Mouse (Mus musculus): ENCODE measurements around the gene Ankrd44. TPM values are rescaled to one million over a fixed set of nuclear protein-coding genes. Genes with fewer than 3 reads are reported as not detected.
A peak's percentile ranks its signal among the peaks of the same experiment; 100 is the strongest.

Gene Ankrd44
- total and polyA plus RNA-seq, 3 experiments: 12.7 to 23.0 (median 19.8) TPM

DNA sequence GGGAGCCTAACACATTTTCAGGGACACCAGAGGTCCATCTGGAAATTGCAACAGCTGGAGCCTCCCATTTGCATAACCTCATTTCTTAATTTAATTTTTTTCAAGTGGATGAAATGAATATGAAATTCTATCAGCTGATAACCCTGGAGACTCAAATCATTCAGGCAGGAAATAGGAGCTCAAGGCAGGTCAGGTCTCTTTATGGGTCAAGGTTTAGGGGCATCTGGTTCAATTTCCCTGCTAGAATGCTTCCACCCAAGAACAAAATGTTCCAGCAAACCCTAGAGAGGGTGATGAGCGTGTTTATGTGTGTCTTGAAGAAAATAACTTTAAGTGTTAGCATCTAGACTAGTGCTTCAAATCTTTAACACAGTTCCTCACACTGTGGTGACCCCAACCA, 248.2 kb downstream of the Ankrd44 start:
- in situ Hi-C loops (cut with MboI; ENCODE audit: low pct_ligation_motif_present, low pct_unique_long_range_greater_than_20kb, low sequenced_read_pairs) (no loop called here), dilution Hi-C loops (cut with MboI; ENCODE audit: extremely low pct_ligation_motif_present, extremely low pct_unique_long_range_greater_than_20kb, low sequenced_read_pairs) (no loop called here)
- no peak for DNase-seq (ENCODE audit: extremely low read depth)
- H3K79me2 ChIP-seq (replicated peaks; ENCODE audit: control insufficient read depth, extremely low read depth, insufficient read depth, poor library complexity, severe bottlenecking): no peaks in the 10 kb centered on the region
- H3K36me3 ChIP-seq (replicated peaks in 1 of 2; ENCODE audit: control insufficient read depth in 1 of 2, insufficient read depth in 1 of 2, low read length in 1 of 2): peaks cover 3 to 27% of the 10 kb centered on the region in 2 experiments
- peaks cover 0 to 10% of the 10 kb centered on the region in 2 experiments; a peak in 1 of 4 replicates for H3K4me1 ChIP-seq (ENCODE audit: control insufficient read depth in 1 of 2, insufficient read depth in 2 of 2)
- H3K9me3 ChIP-seq (replicated peaks; ENCODE audit: low read length): no peaks in the 10 kb centered on the region
- H3K4me2 ChIP-seq (ENCODE audit: insufficient read depth, low read depth, poor library complexity, severe bottlenecking): no peak overlapping the region
- no peak overlapping the region for H3K9ac ChIP-seq (ENCODE audit: insufficient read depth, low read depth)
- TF ChIP-seq ZNF384 (IDR thresholded peaks at IDR 0.05; ENCODE audit: low read depth, low read length): no peak
- TF ChIP-seq GABPA (IDR thresholded peaks at IDR 0.05; ENCODE audit: insufficient replicate concordance, low read depth, low read length): no peak
- no peak for TF ChIP-seq MAX (IDR thresholded peaks at IDR 0.05; ENCODE audit: low read length)
- TF ChIP-seq POLR2AphosphoS2 (IDR thresholded peaks at IDR 0.05; ENCODE audit: low read depth, low read length): no peak
- TF ChIP-seq TBP (conservative IDR thresholded peaks at IDR 0.05; ENCODE audit: low read depth, low read length): no peak
- no peak for TF ChIP-seq ZMIZ1 (IDR thresholded peaks at IDR 0.05; ENCODE audit: low read depth, low read length)
- TF ChIP-seq ETS1 (conservative IDR thresholded peaks at IDR 0.05; ENCODE audit: low read depth, low read length): no peak
- TF ChIP-seq HCFC1 (IDR thresholded peaks at IDR 0.05; ENCODE audit: low read depth, low read length): no peak
- TF ChIP-seq JUND (conservative IDR thresholded peaks at IDR 0.05; ENCODE audit: low read depth, low read length): no peak
- TF ChIP-seq MYC (IDR thresholded peaks at IDR 0.05; ENCODE audit: low read depth, low read length): no peak
- no peaks in the 10 kb centered on the region for H3K27me3 ChIP-seq (replicated peaks)
- H3K27ac ChIP-seq (ENCODE audit: insufficient read depth, low read depth): no peak overlapping the region
- no peak overlapping the region for H3K4me3 ChIP-seq (replicated peaks in 1 of 3; ENCODE audit: low read depth in 2 of 3, low read length in 2 of 3, poor library complexity in 1 of 3)

DNA sequence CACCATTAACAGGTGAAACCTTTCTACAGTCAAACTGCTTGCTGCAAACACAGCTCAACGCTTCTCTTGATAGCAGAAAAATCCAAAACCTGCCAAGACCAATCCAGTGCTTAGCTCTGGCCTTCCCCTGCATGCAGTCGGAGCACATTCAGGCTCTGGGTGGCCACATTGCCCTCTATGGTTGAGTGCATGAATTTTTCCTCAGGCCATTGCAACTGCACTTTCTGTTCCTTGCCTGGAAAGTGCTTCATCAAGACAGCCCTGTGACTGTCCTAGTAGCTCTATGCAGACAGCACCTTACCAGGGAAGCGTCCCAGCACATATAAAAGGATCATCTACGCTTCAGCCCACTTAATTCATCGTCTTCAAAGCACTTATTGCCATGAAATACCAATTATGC, 250.7 kb downstream of the Ankrd44 start:
- DNase-seq (ENCODE audit: extremely low read depth): no peak
- Histone ChIP-seq H3K27me3 (replicated peaks) (no peaks in the 10 kb centered on the region), H3K4me1 (ENCODE audit: control insufficient read depth in 1 of 2, insufficient read depth in 2 of 2) (peaks cover 0 to 10% of the 10 kb centered on the region in 2 experiments; a peak in 1 of 4 replicates), H3K79me2 (replicated peaks; ENCODE audit: control insufficient read depth, extremely low read depth, insufficient read depth, poor library complexity, severe bottlenecking) (no peaks in the 10 kb centered on the region), H3K9me3 (replicated peaks; ENCODE audit: low read length) (no peaks in the 10 kb centered on the region), H3K4me2 (ENCODE audit: insufficient read depth, low read depth, poor library complexity, severe bottlenecking) (no peak overlapping the region), H3K27ac (ENCODE audit: insufficient read depth, low read depth) (no peak overlapping the region), H3K4me3 (replicated peaks in 1 of 3; ENCODE audit: low read depth in 2 of 3, low read length in 2 of 3, poor library complexity in 1 of 3) (no peak overlapping the region), H3K36me3 (replicated peaks in 1 of 2; ENCODE audit: control insufficient read depth in 1 of 2, insufficient read depth in 1 of 2, low read length in 1 of 2) (peaks cover 3 to 19% of the 10 kb centered on the region in 2 experiments), H3K9ac (ENCODE audit: insufficient read depth, low read depth) (no peak overlapping the region)
- in situ Hi-C loops (cut with MboI; ENCODE audit: low pct_ligation_motif_present, low pct_unique_long_range_greater_than_20kb, low sequenced_read_pairs) (no loop called here), dilution Hi-C loops (cut with MboI; ENCODE audit: extremely low pct_ligation_motif_present, extremely low pct_unique_long_range_greater_than_20kb, low sequenced_read_pairs) (no loop called here)
- 0 out of 4 replicates have a peak, but pooled peaks of 1 of the 2 experiments have one; percentile 2 for TF ChIP-seq CTCF (conservative IDR thresholded peaks at IDR 0.05 in 1 of 2, IDR thresholded peaks at IDR 0.05 in 1 of 2; ENCODE audit: low read depth in 2 of 2, low read length in 2 of 2)
- no peak for TF ChIP-seq ELF1 (IDR thresholded peaks at IDR 0.05; ENCODE audit: low read depth, low read length)

DNA sequence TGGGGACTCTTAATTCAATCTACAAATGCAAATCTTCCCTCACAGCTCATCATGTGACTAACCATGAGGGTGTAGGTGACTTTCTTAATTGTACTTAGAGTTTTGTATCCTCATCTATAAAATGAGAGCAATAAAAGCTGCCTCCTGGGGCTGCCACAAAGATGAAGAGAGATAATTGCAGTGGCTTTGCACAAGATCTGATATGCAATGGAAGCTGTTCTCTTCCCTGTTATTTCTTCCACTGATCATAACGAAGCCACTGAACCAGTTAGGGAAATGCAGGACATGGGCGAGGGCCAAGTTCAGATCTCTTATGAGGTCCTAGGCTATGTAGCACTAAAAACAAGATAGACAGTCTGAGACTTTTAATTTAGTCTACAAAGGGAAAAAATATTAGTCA, 258.2 kb downstream of the Ankrd44 start:
- in situ Hi-C loops (cut with MboI; ENCODE audit: low pct_ligation_motif_present, low pct_unique_long_range_greater_than_20kb, low sequenced_read_pairs) (loop anchor here (10.0 kb wide), 2 partner anchors 157 to 257 kb away; partner anchors contain the start of gene Ankrd44), dilution Hi-C loops (cut with MboI; ENCODE audit: extremely low pct_ligation_motif_present, extremely low pct_unique_long_range_greater_than_20kb, low sequenced_read_pairs) (no loop called here)
- Histone ChIP-seq H3K4me2 (ENCODE audit: insufficient read depth, low read depth, poor library complexity, severe bottlenecking) (no peak overlapping the region), H3K4me3 (replicated peaks in 1 of 3; ENCODE audit: low read depth in 2 of 3, low read length in 2 of 3, poor library complexity in 1 of 3) (no peak overlapping the region), H3K4me1 (ENCODE audit: control insufficient read depth in 1 of 2, insufficient read depth in 2 of 2) (peaks cover 0 to 9% of the 10 kb centered on the region in 2 experiments; a peak in 1 of 4 replicates), H3K27ac (ENCODE audit: insufficient read depth, low read depth) (no peak overlapping the region), H3K79me2 (replicated peaks; ENCODE audit: control insufficient read depth, extremely low read depth, insufficient read depth, poor library complexity, severe bottlenecking) (no peaks in the 10 kb centered on the region), H3K9ac (ENCODE audit: insufficient read depth, low read depth) (no peak overlapping the region), H3K36me3 (replicated peaks in 1 of 2; ENCODE audit: control insufficient read depth in 1 of 2, insufficient read depth in 1 of 2, low read length in 1 of 2) (peaks cover 0 to 26% of the 10 kb centered on the region in 2 experiments), H3K27me3 (replicated peaks) (no peaks in the 10 kb centered on the region), H3K9me3 (replicated peaks; ENCODE audit: low read length) (no peaks in the 10 kb centered on the region)
- TF ChIP-seq POLR2A (IDR thresholded peaks at IDR 0.05; ENCODE audit: low read depth, low read length) (no peak), RCOR1 (conservative IDR thresholded peaks at IDR 0.05; ENCODE audit: low read depth, low read length) (no peak), MEF2A (IDR thresholded peaks at IDR 0.05; ENCODE audit: borderline replicate concordance, low read depth, low read length) (no peak), NRF1 (IDR thresholded peaks at IDR 0.05; ENCODE audit: low read depth, low read length) (no peak), RAD21 (IDR thresholded peaks at IDR 0.05; ENCODE audit: low read depth, low read length) (no peak), CHD1 (IDR thresholded peaks at IDR 0.05; ENCODE audit: low read depth, low read length) (no peak)
- DNase-seq (ENCODE audit: extremely low read depth): no peak

Measured in CH12.LX (cell line).